Comparison of ENCODE assay signal across 1 mouse cellular context in the genomic region with DNA sequence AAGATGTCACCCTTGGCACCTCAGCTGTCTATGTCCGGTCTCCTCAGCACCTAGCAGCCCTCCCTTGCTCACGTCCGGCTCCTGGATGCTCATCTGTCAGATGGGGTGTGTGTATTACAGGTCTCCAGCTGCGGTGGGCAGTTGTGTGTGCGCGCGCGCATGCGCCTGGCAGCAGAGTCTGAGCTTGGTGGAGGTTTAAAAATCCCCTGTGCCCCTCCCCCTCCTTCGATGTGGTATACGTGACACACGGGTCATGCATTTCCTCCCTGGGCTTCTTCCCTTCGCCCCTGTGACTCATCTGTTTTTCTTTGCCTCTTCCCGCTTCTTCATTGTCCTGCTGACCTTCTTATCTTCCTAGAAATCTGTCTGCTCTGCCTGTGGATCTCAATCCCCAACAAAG.
TF ChIP-seq lines count a peak whose summit lies in the region.

No protein-coding gene starts in this region.

TF ChIP-seq in MEL, 35 proteins besides CTCF, POLR2A, EP300 and RAD21:
- TF ChIP-seq JUND (IDR thresholded peaks at IDR 0.05; ENCODE audit: low read depth, low read length) (no peak), TAL1 (IDR thresholded peaks at IDR 0.05; ENCODE audit: low read length) (no peak), MAX (IDR thresholded peaks at IDR 0.05; ENCODE audit: low read length) (no peak), UBTF (IDR thresholded peaks at IDR 0.05; ENCODE audit: borderline replicate concordance, insufficient read depth, low read depth, low read length) (no peak), MAFK (IDR thresholded peaks at IDR 0.05; ENCODE audit: borderline replicate concordance, low read depth, low read length) (no peak), USF2 (IDR thresholded peaks at IDR 0.05; ENCODE audit: borderline replicate concordance in 1 of 2, insufficient read depth in 1 of 2, low read depth in 1 of 2, low read length in 2 of 2) (no peak), ZC3H11A (IDR thresholded peaks at IDR 0.05; ENCODE audit: low read depth, low read length) (no peak), POLR2AphosphoS5 (IDR thresholded peaks at IDR 0.05; ENCODE audit: borderline replicate concordance, low read depth, low read length) (no peak), RCOR1 (IDR thresholded peaks at IDR 0.05; ENCODE audit: low read depth, low read length) (no peak), NELFE (IDR thresholded peaks at IDR 0.05; ENCODE audit: low read depth, low read length) (no peak), CHD1 (IDR thresholded peaks at IDR 0.05; ENCODE audit: low read depth, low read length) (no peak)
TF ChIP-seq in MEL: peak in this region for 0.
